Comparison of ENCODE assay signal across 31 mouse cellular contexts in the genomic region with DNA sequence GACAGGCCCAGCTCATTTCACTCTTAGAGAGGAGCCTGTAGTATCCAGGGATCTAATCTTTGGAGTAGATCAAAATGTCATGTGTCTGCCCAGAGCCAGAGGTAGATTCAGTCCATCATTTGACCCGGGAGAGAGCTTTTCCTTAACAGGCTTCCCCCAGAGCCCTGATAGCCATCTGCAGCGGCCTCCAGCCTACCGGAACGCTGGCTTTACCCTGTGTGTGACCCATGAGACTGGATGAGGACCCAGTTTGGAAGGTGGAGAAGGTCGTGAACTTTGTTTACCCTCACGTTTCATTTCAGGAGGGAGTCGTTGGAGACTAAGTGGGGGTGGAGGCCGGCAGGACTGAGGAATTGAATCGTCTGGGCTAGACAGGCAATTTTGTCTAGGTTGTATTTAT. TPM values are rescaled to one million over a fixed set of nuclear protein-coding genes. Genes with fewer than 3 reads are reported as not detected.
DNase-seq lines count a peak whose midpoint lies in the region; ATAC-seq and TF ChIP-seq lines count a peak whose summit lies in the region.
"Had no signal": no experiment of that assay in that cellular context is flagged by ENCODE, and none has a peak within 500 bp of the region (broad histone marks: within the 10 kb centered on the region; RNA-seq: fewer than 3 reads in every experiment).

No protein-coding gene starts in this region.

- H3K4me3 ChIP-seq in hindbrain, embryonic 12.5 days = no peak overlapping the region
- H3K4me3 ChIP-seq in hindbrain, postnatal 0 days (ENCODE audit: low read length) = no peak overlapping the region
- no peak overlapping the region for H3K4me3 ChIP-seq in liver, embryonic 12.5 days
- H3K4me3 ChIP-seq in MEL (ENCODE audit: control insufficient read depth in 1 of 2, insufficient read depth in 1 of 2, low read depth in 2 of 2, low read length in 2 of 2) = no peak overlapping the region
- no peak overlapping the region for H3K4me3 ChIP-seq in intestine, embryonic 16.5 days (ENCODE audit: low read length)
- H3K4me3 ChIP-seq in forebrain, embryonic 10.5 days = no peak overlapping the region
- H3K4me3 ChIP-seq: embryonic facial prominence, embryonic 13.5 days; erythroblast, embryonic 14.5 days; forebrain, embryonic 13.5 days; neural tube, embryonic 15.5 days had no signal

- no peak overlapping the region for H3K27ac ChIP-seq in hindbrain, embryonic 12.5 days
- H3K27ac ChIP-seq in hindbrain, postnatal 0 days = no peak overlapping the region
- H3K27ac ChIP-seq in liver, embryonic 12.5 days = no peak overlapping the region
- H3K27ac ChIP-seq in MEL (ENCODE audit: control insufficient read depth, low read depth, low read length) = no peak overlapping the region
- no peak overlapping the region for H3K27ac ChIP-seq in intestine, embryonic 16.5 days (ENCODE audit: low read length)
- no peak overlapping the region for H3K27ac ChIP-seq in forebrain, embryonic 10.5 days
- H3K27ac ChIP-seq: embryonic facial prominence, embryonic 13.5 days; forebrain, embryonic 13.5 days; hindbrain, embryonic 14.5 days; neural tube, embryonic 15.5 days; stomach, postnatal 0 days had no signal

- no peak for TF ChIP-seq CTCF in hindbrain, postnatal 0 days (IDR thresholded peaks at IDR 0.05; ENCODE audit: low read depth)
- TF ChIP-seq CTCF in MEL (IDR thresholded peaks at IDR 0.05 in 2 of 3, conservative IDR thresholded peaks at IDR 0.05 in 1 of 3; ENCODE audit: control insufficient read depth in 1 of 3, insufficient read depth in 1 of 3, low read depth in 2 of 3, low read length in 3 of 3, poor library complexity in 1 of 3, severe bottlenecking in 1 of 3) = no peak

- 0 out of 2 replicates have a peak overlapping the region, but pooled peaks have one; percentile 13 for H3K9ac ChIP-seq in hindbrain, embryonic 12.5 days
- H3K9ac ChIP-seq in hindbrain, postnatal 0 days (replicated peaks; ENCODE audit: low read length) = no peak overlapping the region
- no peak overlapping the region for H3K9ac ChIP-seq in liver, embryonic 12.5 days
- no peak overlapping the region for H3K9ac ChIP-seq in MEL (ENCODE audit: control insufficient read depth, low read depth, low read length, poor library complexity, severe bottlenecking)
- H3K9ac ChIP-seq in intestine, embryonic 16.5 days (ENCODE audit: low read depth, low read length) = no peak overlapping the region
- H3K9ac ChIP-seq: embryonic facial prominence, embryonic 13.5 days; forebrain, embryonic 13.5 days; hindbrain, embryonic 14.5 days; liver, postnatal 0 days; neural tube, embryonic 15.5 days had no signal

- H3K36me3 ChIP-seq in hindbrain, embryonic 12.5 days = no peaks in the 10 kb centered on the region
- no peaks in the 10 kb centered on the region for H3K36me3 ChIP-seq in hindbrain, postnatal 0 days (ENCODE audit: insufficient read depth, low read length)
- H3K36me3 ChIP-seq in liver, embryonic 12.5 days = no peaks in the 10 kb centered on the region
- peaks cover 0 to 10% of the 10 kb centered on the region in 2 experiments; a peak in 2 of 4 replicates for H3K36me3 ChIP-seq in MEL (ENCODE audit: control insufficient read depth in 1 of 2, insufficient read depth in 2 of 2, low read length in 2 of 2)
- H3K36me3 ChIP-seq in intestine, embryonic 16.5 days (ENCODE audit: control insufficient read depth, insufficient read depth, low read length) = no peaks in the 10 kb centered on the region
- no peaks in the 10 kb centered on the region for H3K36me3 ChIP-seq in forebrain, embryonic 10.5 days (replicated peaks)
- H3K36me3 ChIP-seq: embryonic facial prominence, embryonic 13.5 days; neural tube, embryonic 15.5 days had no signal

- H3K9me3 ChIP-seq in hindbrain, embryonic 12.5 days (replicated peaks) = no peaks in the 10 kb centered on the region
- H3K9me3 ChIP-seq in hindbrain, postnatal 0 days (ENCODE audit: low read length) = no peaks in the 10 kb centered on the region
- no peaks in the 10 kb centered on the region for H3K9me3 ChIP-seq in liver, embryonic 12.5 days (replicated peaks)
- no peaks in the 10 kb centered on the region for H3K9me3 ChIP-seq in MEL (replicated peaks; ENCODE audit: insufficient read depth, low read length)
- H3K9me3 ChIP-seq in intestine, embryonic 16.5 days (ENCODE audit: control insufficient read depth, low read length) = no peaks in the 10 kb centered on the region
- H3K9me3 ChIP-seq in forebrain, embryonic 10.5 days = no peaks in the 10 kb centered on the region
- H3K9me3 ChIP-seq: embryonic facial prominence, embryonic 13.5 days; forebrain, embryonic 13.5 days; neural tube, embryonic 15.5 days had no signal

- 34% methylated on average over 9 of the region's 9 CpGs for WGBS in hindbrain, embryonic 12.5 days
- 42% methylated on average over 9 of the region's 9 CpGs for WGBS in hindbrain, postnatal 0 days
- 43% methylated on average over 9 of the region's 9 CpGs for WGBS in liver, embryonic 12.5 days (ENCODE audit: insufficient replicate concordance)
- WGBS in intestine, embryonic 16.5 days = 29% methylated on average over 9 of the region's 9 CpGs
- WGBS in forebrain, embryonic 10.5 days = 60% methylated on average over 9 of the region's 9 CpGs

- no peak for TF ChIP-seq POLR2A in MEL (IDR thresholded peaks at IDR 0.05; ENCODE audit: control insufficient read depth in 1 of 2, insufficient read depth in 1 of 2, low read depth in 1 of 2, low read length in 2 of 2, poor library complexity in 1 of 2)

- no peak for DNase-seq in hindbrain, postnatal 0 days (ENCODE audit: low spot score)
- DNase-seq in liver (no peak), MEL (ENCODE audit: low read depth, low spot score) (no peak)
- DNase-seq in kidney, postnatal 10 days = peak; percentile 43
- no peak for DNase-seq in forebrain, embryonic 10.5 days (ENCODE audit: extremely low spot score, low spot score)
- DNase-seq: adrenal gland, postnatal 36 days; B cell, adult 2 months; cerebellum, adult 11-12 months; cerebellum, postnatal 14 days; heart, postnatal 36 days; left cerebral cortex, postnatal 4 days; liver, postnatal 0 days; lung, postnatal 10 days had no signal

- no peak for TF ChIP-seq EP300 in MEL (IDR thresholded peaks at IDR 0.05; ENCODE audit: low read depth in 1 of 2, low read length in 2 of 2)

- peaks cover 4% of the 10 kb centered on the region for H3K79me2 ChIP-seq in MEL (ENCODE audit: control insufficient read depth, insufficient read depth, low read length, poor library complexity)

- no peak overlapping the region for H3K4me2 ChIP-seq in hindbrain, embryonic 12.5 days (replicated peaks)
- no peak overlapping the region for H3K4me2 ChIP-seq in hindbrain, postnatal 0 days (ENCODE audit: low read depth, low read length)
- peak overlapping the region; percentile 36; the same call in 1 of the 2 replicates for H3K4me2 ChIP-seq in liver, embryonic 12.5 days
- H3K4me2 ChIP-seq in intestine, embryonic 16.5 days (ENCODE audit: low read depth, low read length) = no peak overlapping the region
- H3K4me2 ChIP-seq: forebrain, embryonic 13.5 days; hindbrain, embryonic 14.5 days; midbrain, embryonic 11.5 days; neural tube, embryonic 15.5 days had no signal

- H3K27me3 ChIP-seq in hindbrain, embryonic 12.5 days = peaks cover 21% of the 10 kb centered on the region
- 0 out of 2 replicates have a peak, but pooled peaks cover under 1% of the 10 kb centered on the region for H3K27me3 ChIP-seq in hindbrain, postnatal 0 days (ENCODE audit: insufficient read depth, low read length)
- H3K27me3 ChIP-seq in liver, embryonic 12.5 days (replicated peaks) = peaks cover 8% of the 10 kb centered on the region
- H3K27me3 ChIP-seq in MEL (ENCODE audit: control insufficient read depth in 1 of 2, insufficient read depth in 2 of 2, low read length in 2 of 2) = no peaks in the 10 kb centered on the region
- no peaks in the 10 kb centered on the region for H3K27me3 ChIP-seq in intestine, embryonic 16.5 days (replicated peaks; ENCODE audit: control insufficient read depth, insufficient read depth, low read length)
- peaks cover 35% of the 10 kb centered on the region for H3K27me3 ChIP-seq in forebrain, embryonic 10.5 days (ENCODE audit: poor library complexity, severe bottlenecking)
- H3K27me3 ChIP-seq: CH12.LX had no signal

- H3K4me1 ChIP-seq in hindbrain, embryonic 12.5 days = peaks cover 11% of the 10 kb centered on the region
- H3K4me1 ChIP-seq in hindbrain, postnatal 0 days (ENCODE audit: insufficient read depth, low read length) = no peaks in the 10 kb centered on the region
- H3K4me1 ChIP-seq in liver, embryonic 12.5 days = peaks cover 19% of the 10 kb centered on the region
- H3K4me1 ChIP-seq in MEL (ENCODE audit: control insufficient read depth in 1 of 2, insufficient read depth in 2 of 2, low read length in 2 of 2) = peaks cover 0 to 11% of the 10 kb centered on the region in 2 experiments; a peak in 2 of 4 replicates
- H3K4me1 ChIP-seq in intestine, embryonic 16.5 days (ENCODE audit: control insufficient read depth, insufficient read depth, low read length) = peaks cover 23% of the 10 kb centered on the region
- H3K4me1 ChIP-seq in forebrain, embryonic 10.5 days = peaks cover 20% of the 10 kb centered on the region

- TF ChIP-seq RAD21 in MEL (IDR thresholded peaks at IDR 0.05; ENCODE audit: low read depth, low read length) = no peak

- ATAC-seq in hindbrain, embryonic 12.5 days (ENCODE audit: low FRiP score) = no peak
- ATAC-seq in hindbrain, postnatal 0 days = no peak
- ATAC-seq in liver, embryonic 12.5 days = no peak
- no peak for ATAC-seq in intestine, embryonic 16.5 days
- ATAC-seq: forebrain, embryonic 13.5 days had no signal

RNA-seq across cellular contexts. Expression of a gene that starts 5.7 kb away (rescaled TPM):
- 6.2 and 6.9 TPM in 2 replicates for polyA plus RNA-seq in hindbrain, embryonic 12.5 days (2016; fragmentation: Nextera tagmentation; extraction: Ambion mirVana)
- total RNA-seq in hindbrain, postnatal 0 days (2014; rRNA removed) = 3.7 and 4.2 TPM in 2 replicates
- polyA plus RNA-seq in hindbrain, postnatal 0 days (2015; fragmentation: Nextera tagmentation; extraction: Ambion mirVana) = 4.5 and 4.9 TPM in 2 replicates
- polyA plus RNA-seq in liver, embryonic 12.5 days (2016; fragmentation: Nextera tagmentation; extraction: Ambion mirVana) = 10.1 and 10.5 TPM in 2 replicates
- total RNA-seq in MEL (2012; rRNA removed) = 7.3 and 7.6 TPM in 2 replicates
- polyA plus RNA-seq in MEL (2012; ENCODE audit: insufficient read depth in 1 of 2, insufficient read length in 2 of 2, low read depth in 1 of 2, low replicate concordance in 2 of 2, missing spikeins in 1 of 2) = 10 to 100 TPM in 1 of 2 experiments, not detected in 1; 40.5 TPM
- polyA plus RNA-seq in intestine, embryonic 16.5 days (2015; fragmentation: Nextera tagmentation; extraction: Ambion mirVana) = 95.3 and 105 TPM in 2 replicates
- polyA plus RNA-seq in forebrain, embryonic 10.5 days (2016; fragmentation: Nextera tagmentation; extraction: Ambion mirVana) = 3.5 and 4.1 TPM in 2 replicates

RNA-seq across cellular contexts. Expression of a gene that starts 55.2 kb away (rescaled TPM):
- not detected in 2 replicates for polyA plus RNA-seq in hindbrain, embryonic 12.5 days (2016; fragmentation: Nextera tagmentation; extraction: Ambion mirVana)
- 2.0 TPM in 1 of 2 replicates, not detected in the other for total RNA-seq in hindbrain, postnatal 0 days (2014; rRNA removed)
- 0.41 TPM in 1 of 2 replicates, not detected in the other for polyA plus RNA-seq in hindbrain, postnatal 0 days (2015; fragmentation: Nextera tagmentation; extraction: Ambion mirVana)
- 0.84 TPM in 1 of 2 replicates, not detected in the other for polyA plus RNA-seq in liver, embryonic 12.5 days (2016; fragmentation: Nextera tagmentation; extraction: Ambion mirVana)
- not detected in 2 replicates for total RNA-seq in MEL (2012; rRNA removed)
- polyA plus RNA-seq in MEL (2012; ENCODE audit: insufficient read depth in 1 of 2, insufficient read length in 2 of 2, low read depth in 1 of 2, low replicate concordance in 2 of 2, missing spikeins in 1 of 2) = not detected
- 0.86 and 1.9 TPM in 2 replicates for polyA plus RNA-seq in intestine, embryonic 16.5 days (2015; fragmentation: Nextera tagmentation; extraction: Ambion mirVana)
- polyA plus RNA-seq in forebrain, embryonic 10.5 days (2016; fragmentation: Nextera tagmentation; extraction: Ambion mirVana) = not detected in 2 replicates
- total RNA-seq: CH12.LX; liver, adult 2 months; megakaryocyte progenitor cell, adult 5-6 weeks; midbrain, postnatal 0 days had no signal
- polyA plus RNA-seq: embryonic facial prominence, embryonic 13.5 days; erythroblast, embryonic 14.5 days; forebrain, embryonic 13.5 days; heart, embryonic 14.5 days; hindbrain, embryonic 14.5 days; intestine, embryonic 14.5 days; liver, adult 2 months; liver, postnatal 0 days; midbrain, embryonic 11.5 days; midbrain, postnatal 0 days; neural tube, embryonic 15.5 days; small intestine, adult 2 months; thymus, postnatal 0 days had no signal
